Mouse (Mus musculus) left cerebral cortex, adult 2 months (tissue): ENCODE results near the gene Alg5. TPM values are rescaled to one million over a fixed set of nuclear protein-coding genes. Genes with fewer than 3 reads are reported as not detected.

ENCODE experiments used
- DNase-seq, 2 experiments: peaks; one replicate each; pipeline ENCODE4 v3.0.0; 2021 to 2022; ENCODE audit warnings: low spot score in 2 of 2, mixed read lengths in 1 of 2; ENCODE audit errors: extremely low spot score in 1 of 2
- H3K27ac ChIP-seq: fragments of 200-600 bp; 2 replicates; pipeline ENCODE4 v1.8.1; 2022
- H3K4me3 ChIP-seq: fragments of 200-600 bp; 2 replicates; pipeline ENCODE4 v1.8.1; 2022
- CTCF ChIP-seq: fragments of 200-600 bp; IDR thresholded peaks from 2 replicates; pipeline ENCODE4 v1.8.1; 2022; ENCODE audit warnings: antibody characterized with exemption, mild to moderate bottlenecking, moderate library complexity
- intact Hi-C: fragments of 180-260 bp; cut with DNase I; formaldehyde crosslinking; loops from one replicate; pipeline ENCODE4 v1.15.1; 2025
- total RNA-seq, 2 experiments: library from RNA; stranded (reverse); gene quantifications; 2 replicates each; pipeline ENCODE4 v1.2.3; 2021

Alg5 gene
- total RNA-seq, 2 experiments from 2014 or later = 17.7 to 18.0 TPM

DNA sequence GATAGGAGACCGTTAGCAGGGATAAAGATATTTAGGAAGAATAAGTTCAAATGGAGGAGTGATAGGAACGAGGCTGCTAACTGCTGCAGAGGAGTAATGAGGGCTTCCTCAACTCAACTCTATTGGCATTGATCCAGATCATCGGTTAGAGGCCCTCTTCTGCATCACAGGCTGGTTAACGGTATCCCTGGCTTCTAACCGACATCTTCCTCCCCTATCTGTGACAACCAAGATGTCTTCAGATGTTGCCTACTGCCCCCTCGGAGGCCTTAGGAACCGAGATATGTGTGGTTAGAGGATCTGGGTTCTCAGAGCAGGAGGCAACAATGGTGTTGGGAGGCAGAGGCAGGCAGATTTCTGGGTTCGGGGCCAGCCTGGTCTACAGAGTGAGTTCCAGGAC lies 33.3 kb downstream of the Alg5 start:
- no peak for DNase-seq
- intact Hi-C loops = no loop called here
- no peak overlapping the region for H3K27ac ChIP-seq
- no peak overlapping the region for H3K4me3 ChIP-seq
- no peak for TF ChIP-seq CTCF

DNA sequence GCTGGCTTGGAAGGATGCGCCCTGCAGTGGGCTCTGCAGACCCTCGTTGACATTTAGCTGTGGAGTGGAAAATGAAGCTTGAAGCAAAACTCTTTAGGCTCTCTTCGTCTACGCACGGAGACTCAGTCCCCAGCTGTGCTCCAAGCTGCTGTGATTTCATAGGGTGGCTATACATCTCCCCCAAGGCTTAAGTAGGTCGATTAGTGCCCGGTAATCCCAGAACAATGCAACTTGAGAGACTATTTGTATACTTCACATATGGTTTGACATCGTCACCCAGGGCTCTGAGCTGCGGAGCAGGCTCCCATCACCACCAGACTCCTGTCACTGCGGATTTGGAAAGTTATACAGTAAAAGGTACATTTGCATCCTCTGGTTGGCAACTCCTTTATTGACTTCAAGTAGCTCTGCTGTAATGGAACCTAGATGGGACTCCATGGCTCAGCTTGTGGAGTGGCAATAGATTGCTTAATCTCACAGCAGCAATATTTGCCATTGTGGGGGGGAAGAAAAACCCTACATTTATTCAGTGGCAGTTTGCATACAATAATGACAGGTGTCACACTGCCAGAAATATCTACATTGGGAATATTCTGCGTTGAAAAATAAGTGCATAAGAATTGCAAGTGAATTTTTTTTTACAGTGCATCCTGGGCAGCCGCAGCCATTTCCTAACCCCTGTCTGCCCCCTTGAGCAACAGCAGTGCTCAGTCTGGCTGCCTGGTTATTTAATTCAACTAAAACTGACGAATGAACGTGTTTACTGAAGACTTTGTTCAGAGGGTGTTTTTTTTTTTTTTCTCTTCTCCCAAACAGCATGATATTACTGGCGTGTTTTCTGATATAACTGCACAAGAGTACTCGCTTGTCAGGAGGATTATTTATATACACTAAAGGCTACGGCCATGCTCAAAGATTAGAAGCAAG lies 34.3 kb downstream of the Alg5 start:
- TF ChIP-seq CTCF = no peak
- no peak overlapping the region for H3K4me3 ChIP-seq
- DNase-seq = no peak
- H3K27ac ChIP-seq = no peak overlapping the region
- intact Hi-C loops = no loop called here

DNA sequence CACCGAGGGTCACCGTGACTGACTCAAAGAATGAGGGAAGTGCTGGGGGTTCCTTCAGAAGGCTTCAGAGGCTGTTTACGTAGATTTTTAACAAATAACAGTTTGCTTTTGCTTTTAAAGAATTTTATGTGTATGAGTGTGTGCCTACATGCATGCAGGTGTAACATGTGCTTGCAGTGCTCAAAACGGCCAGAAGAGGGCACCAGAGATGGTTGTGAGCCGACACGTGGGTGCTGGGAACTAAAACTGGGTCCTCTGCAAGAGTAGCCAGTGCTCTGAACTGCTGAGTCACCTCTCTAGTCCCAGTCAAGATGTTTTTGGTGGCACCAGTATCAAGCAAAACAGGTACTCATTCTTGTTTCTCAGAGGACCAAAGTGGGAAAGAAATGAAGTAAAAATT lies 38.3 kb downstream of the Alg5 start:
- peak; percentile 9; the same call in 1 of the 2 replicates for TF ChIP-seq CTCF
- no peak overlapping the region for H3K4me3 ChIP-seq
- no peak for DNase-seq
- intact Hi-C loops = no loop called here
- no peak overlapping the region for H3K27ac ChIP-seq

DNA sequence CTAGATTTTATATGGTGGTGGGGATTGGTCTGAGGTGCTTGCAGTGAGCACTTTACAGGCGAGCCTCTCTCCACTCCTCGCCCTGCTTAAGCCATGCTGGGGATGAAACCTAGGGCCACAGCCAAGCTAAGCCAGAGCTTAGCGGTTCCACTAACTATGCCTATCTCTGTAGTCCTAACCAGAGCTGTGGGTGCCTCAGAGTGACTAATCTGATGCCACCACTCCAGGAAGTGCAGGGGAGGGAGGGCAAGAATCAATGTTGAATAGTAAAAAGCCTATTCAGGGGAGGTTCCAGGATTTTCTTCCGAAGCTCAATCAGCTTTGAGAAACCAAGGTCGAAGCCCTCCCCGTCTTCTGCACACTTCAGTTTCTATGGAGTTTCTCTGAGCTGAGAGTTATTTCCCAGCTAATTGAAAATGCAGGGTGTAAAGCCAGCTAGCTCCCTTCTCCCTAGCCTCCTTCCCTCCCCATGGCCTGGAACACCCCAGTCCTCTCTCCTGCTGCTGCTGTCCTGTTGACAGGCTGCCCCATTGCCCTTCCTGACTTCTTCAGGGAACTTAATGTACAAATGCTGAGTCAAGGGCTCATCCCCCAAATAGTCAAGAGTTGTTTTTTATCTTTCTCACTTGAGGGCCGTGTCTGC lies 40.8 kb downstream of the Alg5 start:
- no peak overlapping the region for H3K27ac ChIP-seq
- H3K4me3 ChIP-seq = no peak overlapping the region
- TF ChIP-seq CTCF = no peak
- intact Hi-C loops = no loop called here
- no peak for DNase-seq

DNA sequence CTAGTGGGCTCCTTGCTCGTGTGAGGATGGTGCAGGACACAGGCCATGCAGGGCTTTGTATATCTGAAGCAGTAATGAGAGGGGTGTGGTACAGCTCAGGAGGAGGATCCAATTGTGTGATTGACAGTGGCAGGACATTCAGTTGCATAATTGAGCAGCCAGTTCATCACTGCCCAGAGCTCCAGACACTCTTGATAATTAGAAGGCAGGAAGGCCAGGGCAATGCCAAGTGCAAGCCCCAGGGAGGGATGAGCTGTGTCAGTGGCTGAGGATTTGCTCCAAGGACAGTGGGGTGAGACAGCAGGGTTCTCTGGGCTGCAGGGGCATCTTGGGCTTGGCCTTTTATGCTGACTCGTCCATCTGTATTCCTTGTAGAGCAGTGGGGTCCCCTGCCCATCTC lies 55.3 kb downstream of the Alg5 start:
- no peak for DNase-seq
- intact Hi-C loops = no loop called here
- Histone ChIP-seq H3K27ac (no peak overlapping the region), H3K4me3 (no peak overlapping the region)
- TF ChIP-seq CTCF = no peak

DNA sequence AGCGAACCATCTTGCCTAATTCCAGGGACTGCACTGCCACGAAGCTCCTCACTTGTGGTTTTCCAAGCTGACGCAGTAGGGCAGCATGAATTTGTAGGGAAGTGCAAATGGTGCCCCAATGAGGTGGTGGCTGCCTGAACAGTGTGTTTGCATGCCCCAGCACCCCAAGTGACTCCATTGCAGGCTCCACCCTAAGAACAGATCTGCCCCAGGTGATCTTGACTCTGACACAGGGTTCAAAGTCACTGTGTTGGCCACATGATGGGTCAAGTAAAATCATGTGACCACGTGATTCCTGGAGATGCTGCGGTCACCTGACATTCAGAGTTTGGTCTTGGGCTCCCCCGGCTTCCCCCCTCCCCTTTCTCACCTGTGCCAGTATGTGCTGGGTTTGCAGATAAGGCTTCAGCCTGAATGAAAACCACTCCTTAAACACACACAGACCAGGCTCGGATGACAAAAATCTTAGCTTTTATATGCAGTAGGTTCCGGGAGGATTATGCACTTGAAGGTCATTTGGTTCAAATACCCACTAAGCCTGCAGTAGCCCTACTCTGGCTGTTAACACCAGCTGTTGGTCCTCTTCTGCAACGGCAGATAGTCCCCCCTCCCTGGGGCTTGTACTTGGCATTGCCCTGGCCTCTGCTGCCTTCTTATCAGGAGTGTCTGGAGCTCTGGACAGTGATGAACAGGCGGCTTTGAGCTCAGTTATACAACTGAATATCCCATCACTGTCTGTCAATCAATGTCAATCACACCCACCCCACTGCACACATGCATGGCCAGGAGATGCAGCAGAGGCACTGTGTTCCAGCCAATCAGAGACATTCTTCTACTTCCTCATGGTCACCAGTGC lies 56.7 kb downstream of the Alg5 start:
- intact Hi-C loops = no loop called here
- Histone ChIP-seq H3K27ac (no peak overlapping the region), H3K4me3 (no peak overlapping the region)
- no peak for TF ChIP-seq CTCF
- DNase-seq = no peak

DNA sequence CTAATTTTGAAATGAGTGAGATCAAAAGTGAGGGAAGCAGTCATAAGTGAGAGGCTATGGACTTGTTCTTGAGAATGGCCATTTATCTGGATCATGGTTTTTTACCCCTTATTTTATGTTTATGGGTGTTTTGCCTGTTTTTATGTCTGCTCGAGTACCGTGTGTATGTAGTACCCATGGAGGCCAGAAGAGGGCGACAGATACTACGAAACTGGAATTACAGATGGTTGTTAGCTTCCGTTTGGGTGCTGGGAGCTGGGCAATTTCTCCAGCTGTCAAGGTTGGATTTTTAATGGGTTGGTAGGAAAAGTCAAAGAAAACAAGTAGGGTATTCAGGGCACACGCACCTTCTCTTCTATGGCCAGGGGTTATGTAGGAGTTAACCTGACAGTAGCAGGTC lies 58.4 kb downstream of the Alg5 start:
- no peak for DNase-seq
- Histone ChIP-seq H3K4me3 (no peak overlapping the region), H3K27ac (no peak overlapping the region)
- intact Hi-C loops = no loop called here
- TF ChIP-seq CTCF = peak; percentile 33

DNA sequence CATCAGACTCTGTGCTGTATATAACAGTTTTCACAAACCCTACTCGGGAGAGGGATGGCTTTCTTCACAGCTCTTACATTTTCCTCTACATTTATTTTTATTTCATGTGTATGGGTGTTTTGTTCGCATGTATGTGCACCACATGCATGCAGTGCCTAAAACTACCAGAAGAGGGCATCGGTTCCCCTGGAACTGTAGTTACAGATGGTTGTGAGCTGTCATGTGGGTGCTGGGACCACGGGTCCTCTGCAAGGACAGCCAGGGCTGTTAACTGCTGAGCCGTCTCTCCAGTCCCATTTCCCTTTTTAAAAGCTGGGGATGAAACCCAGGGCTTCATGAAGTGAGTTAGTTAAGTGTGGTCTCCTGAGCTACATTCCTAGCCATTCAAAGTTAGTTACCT lies 60.0 kb downstream of the Alg5 start:
- no peak for DNase-seq
- Histone ChIP-seq H3K27ac (no peak overlapping the region), H3K4me3 (no peak overlapping the region)
- TF ChIP-seq CTCF = no peak
- intact Hi-C loops = loop anchor here (5.0 kb wide), 1 partner anchor 38 kb away; the partner anchor contains the start of gene Smad9

DNA sequence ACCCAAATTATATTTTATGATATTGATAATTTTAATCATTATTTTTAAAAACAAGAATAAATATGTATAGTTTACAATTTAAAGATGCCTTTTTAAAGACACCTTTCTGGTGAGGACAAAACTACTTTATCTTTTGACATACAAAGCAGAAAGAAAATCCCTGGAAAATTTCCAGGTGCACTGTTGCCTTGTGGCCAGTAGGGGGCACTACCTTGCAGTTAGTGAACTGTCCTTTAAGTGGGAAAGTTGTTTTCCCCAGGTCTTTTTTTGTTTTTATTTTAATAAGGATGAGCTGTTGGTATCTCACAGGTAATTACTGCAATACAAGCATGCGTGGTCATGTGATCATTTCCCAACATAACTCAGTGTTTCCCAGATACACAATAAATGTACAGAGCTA lies 60.5 kb downstream of the Alg5 start:
- no peak for DNase-seq
- peak; percentile 77 for TF ChIP-seq CTCF
- intact Hi-C loops = loop anchor here (2.0 to 5.0 kb wide), 2 partner anchors 39 to 61 kb away; partner anchors contain the start of genes Alg5, Exosc8 and Smad9
- Histone ChIP-seq H3K4me3 (no peak overlapping the region), H3K27ac (no peak overlapping the region)

DNA sequence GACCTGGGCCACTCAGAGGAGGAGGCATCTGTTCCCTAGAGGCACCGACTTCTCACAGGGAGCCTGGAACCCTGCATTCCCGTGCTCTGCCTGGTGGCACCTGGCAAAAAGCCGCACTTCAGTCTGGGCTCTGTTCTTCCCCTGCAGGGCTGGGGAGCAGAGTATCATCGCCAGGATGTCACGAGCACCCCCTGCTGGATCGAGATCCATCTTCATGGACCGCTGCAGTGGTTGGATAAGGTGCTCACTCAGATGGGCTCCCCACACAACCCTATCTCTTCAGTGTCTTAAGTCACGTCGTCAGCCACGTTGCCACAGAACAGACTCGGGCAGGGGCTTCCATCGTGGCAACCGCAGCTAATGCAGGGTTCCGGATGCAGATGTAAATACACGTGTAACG lies 61.9 kb downstream of the Alg5 start:
- intact Hi-C loops = loop anchor here (2.0 to 5.0 kb wide), 2 partner anchors 40 to 62 kb away; partner anchors contain the start of genes Alg5, Exosc8 and Smad9
- DNase-seq = peak; percentile 50 to 61
- Histone ChIP-seq H3K4me3 (no peak overlapping the region), H3K27ac (no peak overlapping the region)
- peak; percentile 59 for TF ChIP-seq CTCF

Other genes starting within 250 kb of the Alg5 start
- 10 to 100 TPM; 37.6 to 48.2 TPM for gene Supt20, start 42.7 kb upstream of the Alg5 start, total RNA-seq
- not detected for gene Gm21958, start 21.2 kb upstream of the Alg5 start, total RNA-seq
- 10 to 100 TPM; 34.3 to 37.3 TPM for gene Exosc8, start 146 bp upstream of the Alg5 start, total RNA-seq
- gene Smad9, start 20.0 kb downstream of the Alg5 start, total RNA-seq = 1 to 10 TPM; 7.8 to 9.4 TPM
- gene Rfxap, start 72.3 kb downstream of the Alg5 start, total RNA-seq = 10 to 100 TPM; 47.9 to 49.5 TPM
- gene Sertm1, start 180.3 kb downstream of the Alg5 start, total RNA-seq = 10 to 100 TPM; 29.1 to 33.0 TPM